8 mouse cellular contexts compared by ENCODE assay signal in the genomic region with DNA sequence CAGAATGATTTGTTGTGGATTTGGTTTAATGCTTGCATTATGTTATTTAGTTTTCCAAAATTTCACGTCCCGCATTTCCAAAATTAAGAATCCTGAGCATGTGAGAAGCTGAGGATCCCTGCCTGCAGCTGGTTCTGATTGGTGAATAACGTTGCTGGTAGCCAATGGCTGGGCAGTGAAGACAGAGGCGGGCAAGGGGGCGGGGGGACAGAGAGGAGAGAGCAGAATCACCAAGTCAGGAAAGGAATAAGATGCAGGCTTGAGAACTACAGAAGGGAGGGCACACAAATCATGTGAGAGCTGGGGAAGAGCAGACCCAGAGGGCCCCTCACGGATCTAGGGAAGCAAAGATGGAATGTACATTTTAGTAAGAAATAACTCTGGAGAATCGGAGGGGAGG.
DNase-seq lines count a peak whose midpoint lies in the region; ATAC-seq and TF ChIP-seq lines count a peak whose summit lies in the region.

No protein-coding gene starts in this region.

- peak overlapping the region in 1 of 2 experiments; percentile 10; a peak in 1 of 4 replicates for H3K4me3 ChIP-seq in heart, embryonic 14.5 days (ENCODE audit: control insufficient read depth in 1 of 2, insufficient read depth in 1 of 2, low read depth in 1 of 2, low read length in 2 of 2)
- H3K4me3 ChIP-seq in hindbrain, embryonic 10.5 days = peak overlapping the region; percentile 36
- no peak overlapping the region for H3K4me3 ChIP-seq in midbrain, postnatal 0 days (ENCODE audit: low read depth, low read length)

- TF ChIP-seq CTCF in midbrain, postnatal 0 days (IDR thresholded peaks at IDR 0.05) = no peak

- H3K27ac ChIP-seq in heart, embryonic 14.5 days (replicated peaks in 1 of 2; ENCODE audit: control insufficient read depth in 1 of 2, insufficient read depth in 1 of 2, low read depth in 2 of 2, low read length in 2 of 2) = no peak overlapping the region
- no peak overlapping the region for H3K27ac ChIP-seq in hindbrain, embryonic 10.5 days
- H3K27ac ChIP-seq in midbrain, postnatal 0 days (ENCODE audit: low read depth, low read length) = no peak overlapping the region

- peak overlapping the region; percentile 45 for H3K4me2 ChIP-seq in heart, embryonic 14.5 days (ENCODE audit: low read length)
- H3K4me2 ChIP-seq in midbrain, postnatal 0 days (ENCODE audit: low read depth, low read length, poor library complexity, severe bottlenecking) = peak overlapping the region; percentile 28

- ATAC-seq in heart, embryonic 14.5 days (ENCODE audit: insufficient number of reproducible peaks, insufficient read depth, low FRiP score, low read depth) = peak; percentile 38; the same call in 1 of the 2 replicates
- ATAC-seq in midbrain, postnatal 0 days (ENCODE audit: low FRiP score) = peak; percentile 85
- ATAC-seq in granulocyte monocyte progenitor cell, adult 5-6 weeks (replicated peaks; ENCODE audit: poor library complexity, severe bottlenecking) = no peak

- peaks cover 5% of the 10 kb centered on the region for H3K9me3 ChIP-seq in heart, embryonic 14.5 days (ENCODE audit: control insufficient read depth, low read length)
- 0 out of 2 replicates have a peak, but pooled peaks cover 3% of the 10 kb centered on the region for H3K9me3 ChIP-seq in hindbrain, embryonic 10.5 days
- H3K9me3 ChIP-seq in midbrain, postnatal 0 days (ENCODE audit: low read length) = no peaks in the 10 kb centered on the region

- DNase-seq in heart, adult 8-10 months (ENCODE audit: low spot score) = no peak
- peak; percentile 74 for DNase-seq in embryo, embryonic 11 days
- peak; percentile 70 for DNase-seq in hindbrain, embryonic 10.5 days (ENCODE audit: low spot score)
- peak; percentile 74 for DNase-seq in midbrain, postnatal 0 days (ENCODE audit: low spot score)
- no peak for DNase-seq in layer of hippocampus, postnatal 25 days (ENCODE audit: extremely low spot score in 1 of 2, low spot score in 1 of 2)
- DNase-seq in urinary bladder, postnatal 36 days (ENCODE audit: low spot score in 2 of 2) = no peak

- peaks cover 4% of the 10 kb centered on the region; the same call in 1 of the 2 replicates for H3K27me3 ChIP-seq in heart, embryonic 14.5 days (ENCODE audit: control insufficient read depth, insufficient read depth, low read length)
- 0 out of 2 replicates have a peak, but pooled peaks cover 5% of the 10 kb centered on the region for H3K27me3 ChIP-seq in hindbrain, embryonic 10.5 days (ENCODE audit: insufficient read depth, poor library complexity, severe bottlenecking)
- H3K27me3 ChIP-seq in midbrain, postnatal 0 days (ENCODE audit: insufficient read depth, low read length) = no peaks in the 10 kb centered on the region

- H3K9ac ChIP-seq in heart, embryonic 14.5 days (ENCODE audit: low read length) = no peak overlapping the region
- H3K9ac ChIP-seq in midbrain, postnatal 0 days (replicated peaks; ENCODE audit: low read length, poor library complexity, severe bottlenecking) = no peak overlapping the region

- H3K36me3 ChIP-seq in heart, embryonic 14.5 days (ENCODE audit: control insufficient read depth, insufficient read depth, low read length) = no peaks in the 10 kb centered on the region
- H3K36me3 ChIP-seq in hindbrain, embryonic 10.5 days = no peaks in the 10 kb centered on the region
- no peaks in the 10 kb centered on the region for H3K36me3 ChIP-seq in midbrain, postnatal 0 days (ENCODE audit: insufficient read depth, low read length)

- peaks cover 0 to 8% of the 10 kb centered on the region in 2 experiments; a peak in 1 of 4 replicates for H3K4me1 ChIP-seq in heart, embryonic 14.5 days (ENCODE audit: control insufficient read depth in 2 of 2, insufficient read depth in 2 of 2, low read length in 2 of 2)
- H3K4me1 ChIP-seq in hindbrain, embryonic 10.5 days (replicated peaks) = peaks cover 17% of the 10 kb centered on the region
- peaks cover 6% of the 10 kb centered on the region; the same call in 1 of the 2 replicates for H3K4me1 ChIP-seq in midbrain, postnatal 0 days (ENCODE audit: insufficient read depth, low read length)

- WGBS in heart, embryonic 14.5 days = 18% methylated on average over 7 of the region's 7 CpGs
- 21% methylated on average over 7 of the region's 7 CpGs for WGBS in hindbrain, embryonic 10.5 days
- 15% methylated on average over 7 of the region's 7 CpGs for WGBS in midbrain, postnatal 0 days

Comparison
In these comparisons a context has a peak if more than half of its experiments do, and no peak if none do; other contexts are left out.
1. DNase-seq: peak in embryo, embryonic 11 days (single experiment), hindbrain, embryonic 10.5 days (single experiment) and midbrain, postnatal 0 days (single experiment); none in heart, adult 8-10 months (single experiment), layer of hippocampus, postnatal 25 days (0 of 2) and urinary bladder, postnatal 36 days (0 of 2).